Mouse (Mus musculus): Measurements from ENCODE around the gene Fbxw25. TPM values are rescaled to one million over a fixed set of nuclear protein-coding genes. Genes with fewer than 3 reads are reported as not detected.
"Not testable (repeated sequence)": the region's sequence is repeated elsewhere in the genome, so short reads cannot be mapped to it uniquely, and the experiment has no call there.

Gene Fbxw25
- total RNA-seq (2021), result not detected
- long read RNA-seq, experiment 1, result 0 reads
- long read RNA-seq, experiment 2, result 0 reads

GRCm38 (mm10) chr9:109664552-109664951 lies at the start of gene Fbxw25:
TSS of gene Fbxw25 (minus strand) at chr9:109664652.
- DNase-seq, result not testable (repeated sequence)

- not testable (repeated sequence) for DNase-seq
Measured at GRCm38 (mm10) chr9:109702600-109702999, 38.1 kb upstream of the Fbxw25 start, which contains the start of gene Fbxw18. TSS of gene Fbxw18 (minus strand) at chr9:109702700.

- peak; percentile 85 for DNase-seq
Measured at GRCm38 (mm10) chr9:109685299-109685698, 20.8 kb upstream of the Fbxw25 start.

GRCm38 (mm10) chr9:109625957-109626356 lies 38.5 kb downstream of the Fbxw25 start, which contains the start of gene Fbxw24:
TSS of gene Fbxw24 (minus strand) at chr9:109626057.
- DNase-seq, result not testable (repeated sequence)

GRCm38 (mm10) chr9:109606837-109607236 lies 57.6 kb downstream of the Fbxw25 start:
- peak; percentile 67 for DNase-seq

GRCm38 (mm10) chr9:109602128-109602527 lies 62.3 kb downstream of the Fbxw25 start:
- DNase-seq, result not testable (repeated sequence)

GRCm38 (mm10) chr9:109597226-109597625 lies 67.2 kb downstream of the Fbxw25 start:
- no peak for DNase-seq

Other genes with a start within 250 kb of the Fbxw25 start
- gene Fbxw16, start 215.5 kb downstream of the Fbxw25 start, total RNA-seq (2021), result not detected
- gene Fbxw19, start 168.8 kb downstream of the Fbxw25 start, total RNA-seq (2021), result not detected
- not detected for gene Fbxw15, start 96.4 kb downstream of the Fbxw25 start, total RNA-seq (2021)
- gene Fbxw24, start 38.6 kb downstream of the Fbxw25 start, total RNA-seq (2021), result not detected
- gene Fbxw18, start 38.0 kb upstream of the Fbxw25 start, total RNA-seq (2021), result under 1 TPM in 1 of 2 experiments, not detected in 1; 0.18 TPM
- gene Fbxw26, start 81.4 kb upstream of the Fbxw25 start, total RNA-seq (2021), result not detected
- gene Fbxw27, start 126.0 kb upstream of the Fbxw25 start, total RNA-seq (2021), result not detected
- gene Spink8, start 147.6 kb upstream of the Fbxw25 start, total RNA-seq (2021), result 10 to 100 TPM in 1 of 2 experiments, 1 to 10 TPM in 1; 9.6 to 15.5 TPM
- 10 to 100 TPM; 16.5 to 20.2 TPM for gene Nme6, start 168.1 kb upstream of the Fbxw25 start, total RNA-seq (2021)
- 10 to 100 TPM; 10.7 to 12.7 TPM for gene Camp, start 185.0 kb upstream of the Fbxw25 start, total RNA-seq (2021)
- gene Cdc25a, start 210.9 kb upstream of the Fbxw25 start, total RNA-seq (2021), result 10 to 100 TPM; 15.5 to 17.0 TPM

Measured in adrenal gland, postnatal 10 days (tissue).